Mouse (Mus musculus): ENCODE results near the gene Gm45785.

Gm45785 gene

GRCm38 (mm10) chr7:140857550-140858505 is 1.7 kb upstream of the Gm45785 start, which contains the start of gene Bet1l:
Gene Bet1l (minus strand): TSS chr7:140857577.
- no peak for DNase-seq (ENCODE audit: low spot score in 2 of 2)

- peak; percentile 85 to 86 for DNase-seq (ENCODE audit: low spot score in 2 of 2)
Observed at GRCm38 (mm10) chr7:140856785-140857549, 836 bp upstream of the Gm45785 start, which contains the start of gene Ric8a. Gene Ric8a (plus strand): TSS chr7:140856957.

DNA sequence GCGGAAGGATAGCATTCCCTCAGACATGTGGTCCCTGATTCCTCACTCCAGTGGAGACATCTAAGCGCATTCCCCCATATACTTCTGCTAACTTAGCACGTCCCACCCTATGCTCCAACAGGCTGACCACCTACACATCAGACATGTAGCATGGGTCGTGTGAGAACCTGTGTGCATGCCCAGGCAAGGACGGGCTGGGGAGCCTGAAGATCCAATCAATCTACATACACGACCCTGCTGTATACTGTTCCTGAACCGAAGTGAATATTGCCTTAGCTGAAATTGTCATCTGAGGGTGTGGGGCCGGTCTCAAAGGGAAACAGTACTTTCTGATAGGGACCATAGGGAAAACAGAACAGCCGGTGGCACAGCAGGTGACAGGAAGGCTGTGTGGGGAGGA is 950 bp downstream of the Gm45785 start:
- no peak for DNase-seq (ENCODE audit: low spot score in 2 of 2)

- no peak for DNase-seq (ENCODE audit: low spot score in 2 of 2)
Observed at GRCm38 (mm10) chr7:140854483-140854882, 1.6 kb downstream of the Gm45785 start.

DNA sequence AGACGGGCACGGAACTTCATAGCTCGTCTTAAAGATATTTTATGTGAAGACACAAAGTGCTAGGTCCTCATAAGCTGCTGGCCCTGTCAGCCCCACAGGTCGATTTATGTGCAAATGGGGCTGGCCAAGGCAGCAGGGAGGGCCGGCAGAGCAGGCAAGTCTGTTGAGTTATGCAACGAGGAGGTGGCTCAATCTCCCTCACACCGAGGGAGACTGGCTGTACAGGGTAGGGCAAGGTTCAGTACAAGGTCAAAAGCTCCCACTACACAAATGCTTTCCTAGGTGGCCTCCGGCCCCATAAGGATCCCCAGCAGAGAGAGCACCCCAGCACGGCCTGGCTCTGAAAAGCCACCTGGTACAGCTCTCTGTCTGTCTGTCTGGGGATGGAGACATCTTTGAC is 2.7 kb downstream of the Gm45785 start:
- no peak for DNase-seq (ENCODE audit: low spot score in 2 of 2)

GRCm38 (mm10) chr7:140851916-140852315 is 4.2 kb downstream of the Gm45785 start:
- no peak for DNase-seq (ENCODE audit: low spot score in 2 of 2)

DNA sequence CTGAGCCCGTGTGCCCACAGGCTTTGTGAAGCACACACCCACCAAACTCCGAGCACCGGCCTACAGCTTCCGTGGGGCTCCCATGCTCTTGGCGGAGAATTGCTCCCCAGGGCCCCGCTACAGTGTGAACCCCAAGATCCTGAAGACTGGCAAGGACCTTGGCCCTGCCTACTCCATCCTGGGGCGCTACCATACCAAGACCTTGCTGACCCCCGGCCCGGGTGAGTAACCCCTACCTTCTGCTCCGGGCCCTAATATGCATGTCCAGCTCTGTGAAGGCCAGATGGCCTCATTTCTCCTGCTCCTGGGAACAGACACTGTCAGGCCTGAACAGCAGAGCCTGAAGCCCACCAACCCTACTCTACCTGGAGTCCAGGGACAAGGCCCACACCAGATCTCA is 7.5 kb downstream of the Gm45785 start:
- no peak for DNase-seq (ENCODE audit: low spot score in 2 of 2)

GRCm38 (mm10) chr7:140847755-140848580 is 8.2 kb downstream of the Gm45785 start, which contains the start of gene Odf3:
Gene Odf3 (plus strand): TSS chr7:140847805.
- DNase-seq (ENCODE audit: low spot score in 2 of 2), result no peak

- DNase-seq (ENCODE audit: low spot score in 2 of 2), result no peak
Observed at GRCm38 (mm10) chr7:140846676-140847075, 9.5 kb downstream of the Gm45785 start.

DNA sequence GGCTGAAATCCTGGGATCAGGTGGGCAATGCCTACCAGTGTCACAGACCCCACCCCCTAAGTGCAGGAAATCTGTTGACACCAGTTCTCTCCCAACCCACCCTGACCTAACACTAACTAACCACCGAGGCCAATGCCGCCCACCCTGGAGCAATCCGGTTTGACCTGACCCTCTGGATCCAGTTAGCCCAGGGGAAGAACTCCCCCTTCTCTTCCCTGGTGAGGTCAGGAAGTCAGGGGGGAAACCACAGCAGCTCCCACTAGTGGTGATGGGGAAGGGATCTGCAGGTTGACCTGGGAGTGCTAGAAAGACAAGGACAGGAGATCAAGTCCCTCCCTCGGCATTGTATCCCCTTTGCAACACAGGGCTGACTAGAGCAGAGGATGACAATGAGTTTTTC is 10.4 kb downstream of the Gm45785 start:
- no peak for DNase-seq (ENCODE audit: low spot score in 2 of 2)

- peak; percentile 57 to 63 for DNase-seq (ENCODE audit: low spot score in 2 of 2)
Observed at GRCm38 (mm10) chr7:140844905-140845665, 11.0 kb downstream of the Gm45785 start, which contains the start of gene Scgb1c1. Gene Scgb1c1 (plus strand): TSS chr7:140845547.

- no peak for DNase-seq (ENCODE audit: low spot score in 2 of 2)
Observed at GRCm38 (mm10) chr7:140843806-140844205, 12.3 kb downstream of the Gm45785 start.

DNA sequence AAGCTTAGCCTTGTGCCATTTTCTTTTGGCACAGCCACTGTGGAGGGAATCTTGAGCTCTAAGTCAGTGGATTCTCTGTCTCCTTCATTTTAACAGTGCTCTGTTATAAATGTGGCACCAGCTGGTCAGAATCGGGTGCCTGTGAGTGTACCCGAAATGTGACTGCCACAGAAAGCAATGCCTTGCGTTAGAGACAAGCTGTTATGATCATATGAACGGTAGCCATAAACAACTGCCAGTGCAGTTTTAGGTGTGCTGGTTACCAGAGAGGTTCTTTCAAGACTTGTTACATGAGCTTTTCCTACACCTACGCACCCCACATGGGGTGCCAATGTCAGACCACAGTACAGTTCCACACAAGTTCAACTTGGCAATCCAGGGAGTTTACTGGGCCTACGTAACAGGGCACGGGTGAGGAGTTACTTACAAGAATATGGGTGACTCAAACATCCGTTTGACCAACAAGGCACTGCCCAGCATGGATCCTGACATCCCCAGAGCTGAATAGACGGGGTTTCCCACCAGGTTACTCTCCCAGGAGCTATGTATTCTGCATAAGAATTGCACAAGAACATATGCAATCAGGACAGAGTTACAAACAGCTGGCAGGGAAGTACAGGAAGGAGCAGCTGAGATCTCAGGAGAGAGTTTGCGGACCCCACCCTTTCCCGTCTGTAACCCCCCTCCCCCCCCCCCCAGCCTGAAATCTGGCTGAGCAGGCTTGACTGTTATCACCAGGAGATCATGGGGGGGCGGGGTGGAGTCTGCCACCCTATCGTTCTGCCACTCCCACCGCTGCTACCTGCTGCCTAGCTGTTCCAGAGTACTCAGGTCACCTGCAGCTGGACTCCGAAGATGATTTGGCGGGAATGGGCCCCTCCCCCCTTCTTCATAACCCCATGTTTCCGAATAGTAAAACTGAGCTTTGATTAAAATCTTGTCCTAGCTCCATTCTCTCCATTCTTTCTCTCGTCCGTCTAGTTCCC is 15.1 kb downstream of the Gm45785 start:
- DNase-seq (ENCODE audit: low spot score in 2 of 2), result no peak

DNA sequence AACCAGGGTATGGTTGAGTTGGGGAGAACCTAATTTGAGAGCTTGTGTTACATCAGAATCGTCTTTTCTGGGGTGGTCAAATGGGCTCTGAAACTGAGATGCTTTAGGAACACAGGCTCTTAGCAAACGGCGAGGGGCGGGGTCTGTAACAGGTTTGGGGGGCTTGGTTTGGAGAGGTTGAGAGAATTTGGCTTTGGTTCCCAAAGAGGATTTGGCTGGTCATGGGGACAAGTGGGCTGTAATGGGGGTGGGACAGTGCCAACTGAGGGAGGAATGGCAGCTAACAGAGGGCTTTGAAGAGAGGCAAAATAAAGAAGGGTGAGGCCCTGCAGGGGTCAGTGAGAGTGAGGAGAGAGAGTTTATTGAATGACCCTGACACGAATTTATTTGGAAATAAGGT is 16.6 kb downstream of the Gm45785 start:
- DNase-seq (ENCODE audit: low spot score in 2 of 2), result no peak

DNA sequence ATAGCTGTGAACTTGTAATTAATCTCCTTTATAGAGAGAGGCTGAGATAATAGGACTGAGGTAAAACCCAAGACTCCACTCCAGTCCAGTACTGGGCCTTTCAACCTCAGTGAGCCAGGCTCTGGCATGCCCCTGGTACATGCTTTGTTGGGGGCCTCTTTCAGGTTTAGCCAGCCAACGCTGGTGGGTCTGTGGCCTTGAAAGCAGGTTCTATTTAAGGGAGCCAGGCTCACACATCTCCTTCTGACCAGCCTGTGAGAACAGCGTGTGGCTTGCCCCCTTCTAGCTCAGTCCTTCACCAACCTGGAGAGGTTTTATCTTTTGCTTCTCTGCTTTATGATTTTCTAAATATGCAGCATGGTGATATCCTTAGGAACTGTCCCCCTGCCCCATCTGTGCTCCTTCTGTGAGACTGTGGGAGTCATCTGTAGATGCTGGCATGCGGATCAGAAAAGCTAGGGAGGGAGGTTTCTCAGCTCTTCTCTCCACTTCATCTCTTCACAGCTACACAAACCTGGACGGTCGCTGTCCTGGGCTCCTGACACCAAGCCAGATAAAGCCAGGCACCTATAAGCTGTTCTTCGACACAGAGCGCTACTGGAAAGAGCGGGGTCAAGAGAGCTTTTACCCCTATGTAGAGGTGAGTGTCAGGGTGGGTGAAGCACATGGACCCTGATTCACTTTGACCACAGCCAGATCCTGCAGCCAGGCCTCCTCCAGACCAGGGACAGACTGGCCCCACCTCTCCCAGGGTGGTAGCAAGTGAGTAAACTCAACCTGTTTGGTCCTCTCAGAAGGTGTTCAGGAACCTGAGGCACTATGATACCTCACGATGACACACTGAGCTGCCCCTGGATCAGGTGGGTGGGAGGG is 19.7 kb downstream of the Gm45785 start:
- no peak for DNase-seq (ENCODE audit: low spot score in 2 of 2)

DNA sequence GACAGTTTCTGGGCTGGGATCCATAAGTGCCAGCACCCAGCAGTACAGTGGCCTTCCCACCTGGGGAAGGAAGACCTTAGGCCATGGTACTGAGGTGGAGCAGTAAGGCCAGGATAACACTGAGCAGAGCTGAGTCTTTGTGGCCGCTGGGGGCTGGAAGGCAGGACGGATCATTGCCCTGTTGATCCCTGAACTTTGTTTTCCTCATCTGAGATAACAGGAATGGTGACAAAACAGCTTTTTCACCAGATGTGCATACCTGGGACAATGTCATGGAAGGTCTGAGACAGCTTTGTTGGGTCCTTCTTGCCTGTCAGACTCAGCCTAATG is 20.4 kb downstream of the Gm45785 start:
- no peak for DNase-seq (ENCODE audit: low spot score in 2 of 2)

DNA sequence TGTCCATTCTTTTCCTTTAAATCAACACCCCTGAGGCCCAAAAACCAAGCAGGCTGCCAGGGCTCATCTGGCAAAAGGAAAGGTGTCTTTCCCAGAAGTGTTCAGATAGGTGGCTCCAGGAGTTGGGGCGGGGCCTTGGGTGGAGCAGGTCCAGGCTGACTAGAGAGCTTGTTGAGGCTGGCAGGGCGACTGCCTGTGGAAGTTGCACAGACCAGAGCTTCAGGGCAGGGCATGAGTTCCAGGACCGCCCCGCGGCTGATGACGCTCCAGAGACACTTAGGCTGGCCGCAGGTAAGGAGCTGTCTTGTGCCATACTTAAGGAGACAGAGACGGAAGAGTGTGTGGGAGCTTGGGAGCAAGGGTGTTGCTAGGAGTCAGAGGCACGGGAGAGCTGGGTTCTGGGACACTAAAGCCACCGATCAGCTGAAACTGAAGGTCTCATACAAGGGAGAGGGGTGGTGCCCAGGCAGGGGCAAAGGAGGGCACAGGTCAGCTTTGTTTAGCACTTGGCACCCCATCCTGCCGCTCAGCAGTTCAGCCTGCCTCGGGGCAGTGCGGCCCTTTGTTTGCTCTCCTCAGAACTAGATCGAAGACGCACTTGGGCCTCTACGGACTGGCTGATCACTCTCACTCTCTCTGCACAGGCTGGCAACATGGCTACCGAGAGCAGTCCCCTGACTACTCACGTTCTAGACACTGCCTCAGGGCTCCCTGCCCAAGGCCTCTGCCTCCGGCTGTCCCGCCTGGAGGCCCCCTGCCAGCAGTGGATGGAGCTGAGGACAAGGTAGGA is 21.0 kb downstream of the Gm45785 start, which contains the start of gene Urah:
Gene Urah, plus strand, starts transcription at position 51 of the 790 bp plus-strand sequence.
- DNase-seq (ENCODE audit: low spot score in 2 of 2), result no peak

GRCm38 (mm10) chr7:140833341-140833740 is 22.8 kb downstream of the Gm45785 start:
- DNase-seq (ENCODE audit: low spot score in 2 of 2), result no peak
